Mouse (Mus musculus) spleen, postnatal 14 days (tissue): ENCODE measurements around the gene Tmem252.
"Not testable (repeated sequence)": the region's sequence is repeated elsewhere in the genome, so short reads cannot be mapped to it uniquely, and the experiment has no call there.

Source experiments
- DNase-seq, 2 experiments: peaks; one replicate each; pipeline ENCODE4 v3.0.0; 2021 to 2022; ENCODE audit warnings: low spot score in 2 of 2

Tmem252 gene

GRCm38 (mm10) chr19:24677242-24677984, 3.6 kb downstream of the Tmem252 start:
- no peak for DNase-seq

GRCm38 (mm10) chr19:24683016-24683720, 9.4 kb downstream of the Tmem252 start:
- no peak for DNase-seq

GRCm38 (mm10) chr19:24686411-24686810, 12.6 kb downstream of the Tmem252 start:
- no peak for DNase-seq

- no peak for DNase-seq
Measured at GRCm38 (mm10) chr19:24688327-24688726, 14.5 kb downstream of the Tmem252 start.

GRCm38 (mm10) chr19:24689531-24689930, 15.7 kb downstream of the Tmem252 start:
- DNase-seq: no peak

- DNase-seq: no peak
Measured at GRCm38 (mm10) chr19:24692691-24693090, 18.9 kb downstream of the Tmem252 start.

GRCm38 (mm10) chr19:24697946-24698345, 24.1 kb downstream of the Tmem252 start:
- DNase-seq: no peak

- no peak for DNase-seq
Measured at GRCm38 (mm10) chr19:24698651-24699050, 24.8 kb downstream of the Tmem252 start.

GRCm38 (mm10) chr19:24699196-24699595, 25.4 kb downstream of the Tmem252 start:
- DNase-seq: no peak

GRCm38 (mm10) chr19:24699910-24700309, 26.1 kb downstream of the Tmem252 start:
- no peak for DNase-seq

GRCm38 (mm10) chr19:24700664-24701063, 26.9 kb downstream of the Tmem252 start:
- no peak for DNase-seq

GRCm38 (mm10) chr19:24701716-24702115, 27.9 kb downstream of the Tmem252 start:
- DNase-seq: no peak

GRCm38 (mm10) chr19:24703168-24703567, 29.4 kb downstream of the Tmem252 start:
- not testable (repeated sequence) for DNase-seq

GRCm38 (mm10) chr19:24703680-24704079, 29.9 kb downstream of the Tmem252 start:
- DNase-seq: no peak

- no peak for DNase-seq
Measured at GRCm38 (mm10) chr19:24704326-24704725, 30.5 kb downstream of the Tmem252 start.

GRCm38 (mm10) chr19:24705395-24705794, 31.6 kb downstream of the Tmem252 start:
- no peak for DNase-seq

GRCm38 (mm10) chr19:24707071-24707906, 33.5 kb downstream of the Tmem252 start:
- no peak for DNase-seq

- no peak for DNase-seq
Measured at GRCm38 (mm10) chr19:24708032-24708431, 34.2 kb downstream of the Tmem252 start.

- DNase-seq: no peak
Measured at GRCm38 (mm10) chr19:24716303-24717097, 42.7 kb downstream of the Tmem252 start.

GRCm38 (mm10) chr19:24718021-24718420, 44.2 kb downstream of the Tmem252 start:
- no peak for DNase-seq

GRCm38 (mm10) chr19:24719504-24719903, 45.7 kb downstream of the Tmem252 start:
- no peak for DNase-seq
